Mouse (Mus musculus) mature B cell (primary cell): ENCODE data around the gene Arhgap45.
"Not testable (repeated sequence)": the region's sequence is repeated elsewhere in the genome, so short reads cannot be mapped to it uniquely, and the experiment has no call there.

ENCODE experiments used
- in situ Hi-C: fragments of 300-500 bp; cut with MboI; formaldehyde crosslinking; loops from 2 replicates; pipeline ENCODE4 v1.14.3; 2019

Arhgap45 gene

DNA sequence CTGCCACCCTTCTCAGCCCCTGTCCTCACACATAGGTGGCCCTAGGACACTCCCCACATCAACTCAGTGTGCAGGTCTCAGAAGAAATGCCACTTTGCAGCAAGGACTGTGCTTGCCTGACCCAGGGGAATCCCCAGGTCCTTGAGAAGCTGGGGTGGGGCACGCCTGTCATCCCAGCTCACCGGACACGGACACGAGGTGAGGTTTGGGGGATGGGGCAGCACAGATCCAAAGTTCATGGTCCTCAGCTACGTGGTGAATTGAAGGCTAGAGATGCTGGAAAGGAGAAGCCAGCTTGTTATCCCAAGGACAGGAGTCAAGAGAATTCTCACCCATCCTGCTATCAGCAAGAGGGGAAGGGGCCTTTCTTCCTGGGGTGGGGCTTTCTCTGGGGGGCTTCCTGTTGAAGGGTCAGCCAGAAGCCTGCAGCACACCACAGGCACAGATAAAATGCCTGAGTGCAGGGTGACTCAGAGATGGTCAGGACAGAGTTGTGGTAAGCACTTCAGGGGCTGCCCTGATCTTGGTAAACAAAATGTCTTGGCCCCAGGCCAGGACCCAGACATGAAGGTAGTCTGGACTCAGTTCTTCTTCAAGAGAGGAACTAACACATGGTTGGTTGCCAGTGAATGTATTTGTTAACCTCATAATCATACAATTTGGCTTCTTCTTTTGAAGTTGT lies 16.5 kb downstream of the Arhgap45 start:
- in situ Hi-C loops, result no loop called here

GRCm38 (mm10) chr10:80033511-80034391 lies 17.3 kb downstream of the Arhgap45 start:
- in situ Hi-C loops, result no loop called here

DNA sequence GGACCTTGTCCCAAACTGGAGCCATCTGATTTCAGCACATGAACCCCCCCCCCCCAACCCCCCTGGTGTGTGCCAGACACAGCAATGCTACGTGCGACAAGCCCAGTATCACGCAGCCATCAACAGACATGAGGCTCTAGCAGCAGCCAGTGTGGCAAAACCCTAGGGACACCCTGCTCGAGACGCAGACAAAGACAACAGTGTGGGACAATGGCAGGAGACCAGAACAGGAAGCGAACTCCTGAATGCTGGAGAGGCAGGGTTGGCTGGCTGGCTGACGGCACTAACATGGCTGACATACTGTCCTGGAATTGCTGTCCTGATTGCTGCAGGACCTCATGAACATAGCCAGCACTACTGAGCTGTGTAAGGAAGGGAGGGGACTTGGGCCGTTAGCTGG lies 18.7 kb downstream of the Arhgap45 start:
- in situ Hi-C loops, result no loop called here

DNA sequence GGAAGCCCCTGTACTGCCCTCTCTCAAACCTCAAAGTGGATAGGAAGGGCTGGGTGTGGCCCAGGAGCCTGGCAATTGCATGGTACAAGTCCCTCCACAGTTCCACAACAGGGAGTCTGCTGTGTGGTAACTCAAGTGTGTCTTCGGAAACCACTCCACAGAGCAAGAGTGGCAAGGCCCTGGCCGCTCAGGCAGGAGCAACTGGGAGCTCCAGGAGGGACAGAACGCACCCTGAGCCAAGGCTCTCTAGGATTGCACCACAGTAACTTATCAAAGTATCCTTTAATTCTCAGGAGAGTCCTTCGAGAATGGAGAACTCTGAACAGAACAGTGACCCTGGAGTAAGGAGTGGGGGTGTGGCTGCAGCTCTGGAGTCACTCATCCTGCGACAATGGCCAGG lies 19.2 kb downstream of the Arhgap45 start:
- in situ Hi-C loops, result no loop called here

DNA sequence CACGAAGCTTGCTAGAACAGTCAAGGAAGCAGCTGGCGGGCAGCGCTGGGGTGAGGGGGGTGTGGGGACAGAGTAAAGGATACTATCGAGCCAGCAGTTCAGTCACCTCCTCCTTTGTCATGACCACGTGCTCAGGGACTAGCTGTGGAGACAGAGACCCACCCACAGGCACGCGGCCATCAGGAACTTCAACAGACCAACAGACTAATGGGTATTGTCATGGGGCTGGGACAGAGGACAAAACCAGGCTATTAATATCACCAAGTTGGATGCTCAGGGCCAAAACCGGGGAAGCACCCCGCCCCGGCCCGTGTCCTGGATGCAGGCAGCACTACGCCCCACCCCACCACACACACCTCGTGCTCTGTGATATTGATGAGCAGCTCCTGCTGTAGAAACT lies 20.4 kb downstream of the Arhgap45 start:
- in situ Hi-C loops, result no loop called here

DNA sequence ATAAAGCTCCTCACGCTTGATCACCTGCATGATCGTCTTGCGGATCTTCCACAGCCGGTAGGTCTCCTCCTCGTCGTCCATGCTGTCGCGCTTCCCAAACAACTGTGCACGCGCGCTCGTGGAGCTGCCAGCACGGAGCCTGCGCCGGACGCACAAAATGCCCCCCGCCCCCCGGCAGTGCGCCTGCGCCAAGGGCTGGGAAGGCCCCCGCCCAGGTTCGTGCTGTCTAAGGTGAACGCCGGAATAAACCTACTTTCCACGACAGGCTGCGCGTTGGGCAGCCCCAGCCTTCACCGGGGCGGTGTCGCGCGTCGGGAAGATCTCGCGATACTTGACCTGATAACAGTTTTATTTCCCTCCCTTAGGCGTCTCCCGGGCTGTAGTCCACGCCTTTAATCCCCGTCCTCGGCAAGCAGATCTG lies 23.1 kb downstream of the Arhgap45 start, which contains the start of gene Polr2e:
TSS of gene Polr2e (minus strand) at position 237 of the 421 bp plus-strand sequence.
- in situ Hi-C loops, result no loop called here

GRCm38 (mm10) chr10:80041409-80042060 lies 25.1 kb downstream of the Arhgap45 start:
- in situ Hi-C loops, result not testable (repeated sequence)

- in situ Hi-C loops, result no loop called here
Measured at GRCm38 (mm10) chr10:80044087-80044486, 27.6 kb downstream of the Arhgap45 start.

GRCm38 (mm10) chr10:80045364-80045763 lies 28.9 kb downstream of the Arhgap45 start:
- in situ Hi-C loops, result not testable (repeated sequence)

DNA sequence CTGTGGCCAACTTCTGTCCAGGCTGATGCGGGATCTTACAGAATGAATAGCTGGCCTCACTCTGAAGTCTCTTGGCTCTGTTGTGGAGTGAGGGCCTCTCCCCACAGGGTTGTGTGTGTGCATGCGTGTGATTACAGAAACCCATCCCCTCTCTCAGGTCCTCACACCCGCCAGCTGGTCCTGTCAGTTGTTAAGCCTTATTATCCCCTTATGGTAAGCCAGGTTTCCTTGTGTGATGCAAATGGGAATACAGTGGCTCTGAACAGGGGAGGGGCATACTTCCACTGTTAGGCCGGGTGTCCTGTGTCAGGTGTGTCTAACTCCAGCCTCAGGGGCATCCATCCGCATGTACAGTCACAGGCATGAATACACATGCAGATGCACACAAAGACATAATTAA lies 29.3 kb downstream of the Arhgap45 start:
- in situ Hi-C loops, result no loop called here

DNA sequence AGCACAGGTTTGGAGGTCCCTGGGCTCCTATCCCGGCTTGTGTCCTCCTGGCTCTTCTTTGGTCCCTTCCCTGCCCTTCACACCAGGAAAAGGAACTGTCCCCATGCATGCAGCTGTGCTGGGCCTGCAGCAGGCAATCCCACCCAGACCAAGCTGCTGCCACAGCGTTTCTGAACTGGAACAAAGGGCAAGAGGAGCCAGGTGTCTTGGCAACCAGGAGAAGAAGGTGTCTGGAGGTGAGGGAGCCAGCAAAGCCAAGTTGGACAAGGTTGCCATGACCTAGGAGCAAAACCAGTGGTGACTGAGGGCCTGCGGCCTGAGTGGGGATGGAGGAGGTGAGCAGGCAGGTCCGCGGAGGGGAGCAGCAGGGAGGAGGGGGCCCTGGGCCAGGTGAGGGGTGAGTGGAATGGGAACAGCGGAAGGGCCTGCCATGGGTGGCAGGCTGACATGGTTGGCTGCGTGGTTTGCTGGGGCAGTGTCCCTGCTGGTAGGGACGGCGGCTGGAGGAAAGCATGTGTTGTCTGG lies 30.6 kb downstream of the Arhgap45 start, which contains the start of gene Gpx4:
TSS of gene Gpx4 (plus strand) at position 126 of the 525 bp plus-strand sequence.
- in situ Hi-C loops, result no loop called here

DNA sequence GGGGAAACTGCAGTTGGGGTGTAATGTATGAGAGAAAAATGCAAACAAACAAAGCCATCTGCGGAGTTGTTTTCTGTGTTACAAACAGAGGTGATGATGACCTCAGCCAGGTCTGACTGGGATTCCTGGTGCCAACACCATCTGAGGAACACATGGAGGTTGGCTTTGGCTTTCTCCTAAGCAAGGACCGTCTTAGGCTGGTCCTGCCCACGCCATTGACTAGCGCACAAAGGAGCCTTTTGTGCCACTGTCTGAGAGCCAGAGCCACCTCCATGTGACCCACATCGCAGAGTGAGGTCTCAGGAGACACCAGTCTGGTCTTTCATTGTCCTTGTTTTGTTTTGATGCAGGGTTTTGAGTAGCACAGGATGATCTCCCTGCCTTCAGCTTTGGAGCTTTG lies 31.9 kb downstream of the Arhgap45 start:
- in situ Hi-C loops, result no loop called here

- in situ Hi-C loops, result no loop called here
Measured at GRCm38 (mm10) chr10:80048834-80049233, 32.4 kb downstream of the Arhgap45 start.

DNA sequence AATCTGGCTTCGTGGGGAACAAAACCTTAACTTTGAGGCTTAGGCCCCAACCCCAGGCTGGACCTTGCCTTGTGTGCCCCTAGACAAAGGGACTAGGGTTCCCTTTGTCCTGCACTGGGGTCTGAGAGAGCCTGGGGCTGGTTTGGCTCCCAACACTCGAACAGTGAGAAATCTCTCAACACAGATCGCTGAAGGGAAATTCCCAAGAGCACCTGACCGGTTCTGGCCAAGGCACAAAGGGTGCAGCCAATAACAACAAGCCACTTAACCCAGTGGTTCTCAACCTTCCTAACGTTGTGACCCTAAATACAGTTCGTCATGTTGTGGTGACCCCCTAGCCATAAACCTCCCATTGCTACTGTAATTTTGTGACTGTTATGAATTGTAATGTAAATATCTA lies 33.8 kb downstream of the Arhgap45 start:
- in situ Hi-C loops, result no loop called here

GRCm38 (mm10) chr10:80050885-80051617 lies 34.6 kb downstream of the Arhgap45 start:
- in situ Hi-C loops, result no loop called here

- in situ Hi-C loops, result no loop called here
Measured at GRCm38 (mm10) chr10:80051618-80052373, 35.3 kb downstream of the Arhgap45 start.

- in situ Hi-C loops, result no loop called here
Measured at GRCm38 (mm10) chr10:80052374-80052764, 35.9 kb downstream of the Arhgap45 start.

DNA sequence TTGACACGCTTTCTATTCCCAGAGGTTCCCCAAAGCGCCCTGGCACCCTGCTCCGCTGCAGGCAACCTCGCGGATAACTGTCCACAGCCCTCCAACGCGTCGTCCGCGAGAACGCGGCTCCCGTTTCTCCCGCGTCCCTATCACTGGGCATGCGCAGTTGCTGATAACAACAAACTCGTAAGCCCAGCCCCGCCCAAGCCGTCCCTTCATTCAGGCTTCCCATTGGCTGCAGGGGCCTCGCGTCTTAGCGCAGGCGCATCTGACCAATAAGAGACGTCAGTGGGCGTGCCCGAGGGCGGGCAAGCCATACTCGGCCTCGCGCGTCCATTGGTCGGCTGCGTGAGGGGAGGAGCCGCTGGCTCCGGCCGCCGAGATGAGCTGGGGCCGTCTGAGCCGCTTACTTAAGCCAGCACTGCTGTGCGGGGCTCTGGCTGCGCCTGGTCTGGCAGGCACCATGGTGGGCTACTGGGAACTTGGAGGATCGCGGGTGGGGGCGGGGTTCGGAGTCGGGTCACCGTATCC lies 36.9 kb downstream of the Arhgap45 start:
- in situ Hi-C loops, result no loop called here

GRCm38 (mm10) chr10:80053831-80054815 lies 37.7 kb downstream of the Arhgap45 start:
- in situ Hi-C loops, result no loop called here
